Mouse (Mus musculus) forebrain, embryonic 12.5 days (tissue): Measurements from ENCODE around the gene Hmga1. TPM values are rescaled to one million over a fixed set of nuclear protein-coding genes. Genes with fewer than 3 reads are reported as not detected.
A peak's percentile ranks its signal among the peaks of the same experiment; 100 is the strongest.

Experiments used
- ATAC-seq: fragments of 200-750 bp; cut with Nextera tagmentation; 2 replicates; pipeline ENCODE4 v1.8.0; 2017; ENCODE audit warnings: moderate TSS enrichment; ENCODE audit not compliant: low FRiP score
- H3K27ac ChIP-seq: fragments of 300-500 bp; sonication (generic); 2 replicates; pipeline ENCODE4 v1.5.1; 2016; ENCODE audit warnings: mild to moderate bottlenecking
- H3K27me3 ChIP-seq: fragments of 300-500 bp; sonication (generic); 2 replicates; pipeline ENCODE4 v1.6.1; 2016; ENCODE audit warnings: mild to moderate bottlenecking
- H3K36me3 ChIP-seq: fragments of 300-500 bp; sonication (generic); replicated peaks from 2 replicates; pipeline ENCODE4 v1.6.1; 2016; ENCODE audit warnings: mild to moderate bottlenecking
- H3K4me1 ChIP-seq: fragments of 300-500 bp; sonication (generic); 2 replicates; pipeline ENCODE4 v1.6.1; 2016
- H3K4me2 ChIP-seq: fragments of 300-500 bp; sonication (generic); 2 replicates; pipeline ENCODE4 v1.6.1; 2016; ENCODE audit warnings: mild to moderate bottlenecking, moderate library complexity
- H3K4me3 ChIP-seq: fragments of 300-500 bp; sonication (generic); replicated peaks from 2 replicates; pipeline ENCODE4 v1.5.1; 2016; ENCODE audit warnings: mild to moderate bottlenecking
- H3K9ac ChIP-seq: fragments of 300-500 bp; sonication (generic); 2 replicates; pipeline ENCODE4 v1.6.1; 2016; ENCODE audit warnings: mild to moderate bottlenecking
- H3K9me3 ChIP-seq: fragments of 300-500 bp; sonication (generic); 2 replicates; pipeline ENCODE4 v1.6.1; 2016
- WGBS: fragments of 180-500 bp; shearing (Covaris S2); methylation state at CpG from one replicate; pipeline ENCODE4 v1.1.7; 2016; 5-methylcytosine and 5-hydroxymethylcytosine counted together
- polyA plus RNA-seq: library from polyadenylated mRNA; unstranded; fragments of >200 nt; fragmentation: Nextera tagmentation; extraction: Ambion mirVana; gene quantifications from 2 replicates; pipeline ENCODE4 v1.2.1, GENCODE M21; 2016

Gene Hmga1
- polyA plus RNA-seq, 1 experiment from 2014 or later, result 214 TPM

- Histone ChIP-seq H3K27me3 (peaks cover 4% of the 10 kb centered on the region), H3K9ac (peak overlapping the region; percentile 96), H3K4me3 (peak overlapping the region; percentile 72), H3K36me3 (no peaks in the 10 kb centered on the region), H3K4me2 (peak overlapping the region; percentile 89), H3K9me3 (no peaks in the 10 kb centered on the region), H3K27ac (peak overlapping the region; percentile 98), H3K4me1 (peaks cover 43% of the 10 kb centered on the region)
- no peak for ATAC-seq
- 35% methylated on average over 20 of the region's 20 CpGs for WGBS
Observed at GRCm38 (mm10) chr17:27554062-27554960, 2.0 kb upstream of the Hmga1 start.

GRCm38 (mm10) chr17:27555075-27555511 is 1.2 kb upstream of the Hmga1 start:
- WGBS, result 1% methylated on average over 20 of the region's 39 CpGs
- H3K9ac ChIP-seq, result peak overlapping the region; percentile 96
- H3K4me3 ChIP-seq, result peak overlapping the region; percentile 72
- H3K9me3 ChIP-seq, result no peaks in the 10 kb centered on the region
- peak overlapping the region; percentile 89 for H3K4me2 ChIP-seq
- peaks cover 45% of the 10 kb centered on the region for H3K4me1 ChIP-seq
- no peaks in the 10 kb centered on the region for H3K36me3 ChIP-seq
- peaks cover 4% of the 10 kb centered on the region for H3K27me3 ChIP-seq
- H3K27ac ChIP-seq, result peak overlapping the region; percentile 98
- ATAC-seq, result peak; percentile 10; the same call in 1 of the 2 replicates

DNA sequence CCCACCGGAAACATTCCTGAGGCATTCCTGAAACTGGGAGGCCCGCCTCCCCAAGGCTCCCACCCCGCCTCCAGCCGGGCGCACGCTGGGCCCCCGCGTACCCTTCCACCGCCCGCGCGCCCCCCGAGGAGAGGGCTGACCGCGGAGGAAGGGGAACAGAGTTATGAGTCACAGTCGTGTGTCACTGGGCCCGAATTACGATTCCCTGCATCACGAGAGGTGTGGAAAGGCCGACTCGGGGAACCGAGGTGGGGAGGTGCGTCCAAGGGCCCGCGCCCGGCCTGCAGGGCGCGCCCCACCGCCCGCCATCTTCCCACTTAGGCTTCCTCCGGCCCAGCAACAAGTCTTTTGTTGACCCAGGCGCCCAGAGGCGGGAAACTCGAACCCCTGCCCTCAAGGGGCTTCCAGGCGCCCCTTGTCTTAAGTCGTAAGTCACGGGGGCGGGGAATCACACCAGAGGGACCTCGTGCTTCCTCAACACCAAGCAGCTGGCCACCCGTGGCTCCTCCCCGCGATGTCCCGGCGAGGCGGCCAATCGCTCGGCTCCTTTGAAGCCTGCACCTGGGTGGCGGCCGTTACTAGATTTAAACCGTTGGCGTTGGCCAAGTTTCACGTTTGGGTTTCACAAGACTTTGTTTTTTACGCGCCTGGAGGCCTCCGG is 655 bp upstream of the Hmga1 start:
- WGBS, result under 1% methylated on average over 52 of the region's 55 CpGs
- Histone ChIP-seq H3K9me3 (no peaks in the 10 kb centered on the region), H3K4me2 (peak overlapping the region; percentile 89), H3K4me1 (peaks cover 48% of the 10 kb centered on the region), H3K36me3 (peaks cover under 1% of the 10 kb centered on the region; the same call in 1 of the 2 replicates), H3K9ac (peak overlapping the region; percentile 96), H3K27ac (peak overlapping the region; percentile 98), H3K27me3 (peaks cover 4% of the 10 kb centered on the region), H3K4me3 (peak overlapping the region; percentile 72)
- peak; percentile 7; the same call in 1 of the 2 replicates for ATAC-seq

- peak overlapping the region; percentile 89 for H3K4me2 ChIP-seq
- H3K4me3 ChIP-seq, result peak overlapping the region; percentile 72
- peak overlapping the region; percentile 96 for H3K9ac ChIP-seq
- no peaks in the 10 kb centered on the region for H3K9me3 ChIP-seq
- under 1% methylated on average over 42 of the region's 75 CpGs for WGBS
- ATAC-seq, result peak; percentile 27
- peaks cover 4% of the 10 kb centered on the region for H3K27me3 ChIP-seq
- peaks cover 53% of the 10 kb centered on the region for H3K4me1 ChIP-seq
- H3K36me3 ChIP-seq, result peaks cover 14% of the 10 kb centered on the region
- peak overlapping the region; percentile 98 for H3K27ac ChIP-seq
Observed at GRCm38 (mm10) chr17:27557181-27557926, 1.1 kb downstream of the Hmga1 start.

DNA sequence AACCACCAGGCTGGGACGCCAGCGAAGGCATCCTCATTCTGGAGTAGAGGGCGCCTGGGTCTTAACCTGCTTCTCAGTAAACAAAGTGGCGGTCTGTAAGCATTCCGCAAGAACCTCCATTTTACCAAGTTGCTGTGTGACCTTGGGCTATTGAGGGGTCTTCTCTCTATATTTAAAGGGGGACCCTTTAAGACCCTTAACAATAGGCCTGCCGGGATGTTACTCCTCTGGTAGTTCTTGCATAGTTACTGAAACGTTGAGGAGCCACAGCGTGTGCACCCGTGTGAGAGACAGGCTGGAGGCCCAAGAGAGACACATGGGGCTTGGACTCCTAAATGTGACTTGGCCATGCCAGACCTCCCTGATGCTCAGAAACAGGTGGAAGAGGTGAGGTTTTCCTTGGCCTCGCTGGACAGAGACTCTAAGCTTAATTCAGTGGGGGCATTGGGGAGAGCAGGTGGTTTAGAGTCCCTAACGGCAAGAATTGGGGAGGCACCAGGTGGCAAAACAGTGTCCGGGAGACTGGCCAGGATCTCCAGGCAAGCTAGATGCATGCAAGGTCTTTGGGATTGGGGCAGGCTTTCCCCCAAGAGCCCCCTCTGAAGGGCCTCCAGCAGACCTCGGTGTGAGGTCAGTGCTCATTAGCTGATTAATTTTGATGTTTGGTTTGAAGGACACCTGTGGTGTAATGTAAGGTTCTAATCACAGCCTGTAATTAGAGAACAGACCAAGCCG is 1.8 kb downstream of the Hmga1 start:
- Histone ChIP-seq H3K27me3 (peaks cover 4% of the 10 kb centered on the region), H3K4me1 (peaks cover 53% of the 10 kb centered on the region), H3K27ac (peak overlapping the region; percentile 98), H3K9ac (peak overlapping the region; percentile 96), H3K4me2 (peak overlapping the region; percentile 89), H3K9me3 (no peaks in the 10 kb centered on the region), H3K36me3 (peaks cover 14% of the 10 kb centered on the region), H3K4me3 (peak overlapping the region; percentile 72)
- ATAC-seq, result no peak
- WGBS, result under 1% methylated on average over 14 of the region's 14 CpGs

GRCm38 (mm10) chr17:27558845-27559244 is 2.5 kb downstream of the Hmga1 start:
- no peak for ATAC-seq
- Histone ChIP-seq H3K27me3 (peaks cover under 1% of the 10 kb centered on the region), H3K9ac (0 out of 2 replicates have a peak overlapping the region, but pooled peaks have one; percentile 40), H3K4me1 (peaks cover 56% of the 10 kb centered on the region), H3K4me2 (peak overlapping the region; percentile 89), H3K9me3 (no peaks in the 10 kb centered on the region), H3K4me3 (peak overlapping the region; percentile 72), H3K36me3 (peaks cover 14% of the 10 kb centered on the region), H3K27ac (0 out of 2 replicates have a peak overlapping the region, but pooled peaks have one; percentile 21)
- WGBS, result 3% methylated on average over 5 of the region's 5 CpGs

DNA sequence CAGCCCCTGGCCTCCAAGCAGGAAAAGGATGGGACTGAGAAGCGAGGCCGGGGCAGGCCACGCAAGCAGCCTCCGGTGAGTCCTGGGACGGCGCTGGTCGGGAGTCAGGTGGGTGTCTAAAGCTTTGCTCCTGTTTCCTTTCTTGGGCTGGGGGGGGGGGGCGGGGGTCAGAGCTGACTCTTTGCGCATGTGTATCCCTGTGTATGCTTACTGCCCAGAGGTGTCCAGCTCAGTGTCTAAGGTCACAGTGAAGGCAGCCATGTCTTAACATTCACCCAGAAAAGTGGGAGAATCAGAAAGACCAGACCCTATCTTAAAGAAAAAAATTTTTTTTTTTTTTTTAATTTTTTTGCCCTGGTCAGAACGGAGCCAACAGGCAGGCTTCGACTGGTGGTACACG is 3.3 kb downstream of the Hmga1 start:
- WGBS, result 74% methylated on average over 12 of the region's 12 CpGs
- H3K4me1 ChIP-seq, result peaks cover 63% of the 10 kb centered on the region
- ATAC-seq, result no peak
- H3K4me3 ChIP-seq, result no peak overlapping the region
- H3K27me3 ChIP-seq, result no peaks in the 10 kb centered on the region; the same call in 1 of the 2 replicates
- H3K4me2 ChIP-seq, result no peak overlapping the region
- no peak overlapping the region for H3K27ac ChIP-seq
- H3K9me3 ChIP-seq, result no peaks in the 10 kb centered on the region
- H3K9ac ChIP-seq, result no peak overlapping the region
- peaks cover 14% of the 10 kb centered on the region for H3K36me3 ChIP-seq

DNA sequence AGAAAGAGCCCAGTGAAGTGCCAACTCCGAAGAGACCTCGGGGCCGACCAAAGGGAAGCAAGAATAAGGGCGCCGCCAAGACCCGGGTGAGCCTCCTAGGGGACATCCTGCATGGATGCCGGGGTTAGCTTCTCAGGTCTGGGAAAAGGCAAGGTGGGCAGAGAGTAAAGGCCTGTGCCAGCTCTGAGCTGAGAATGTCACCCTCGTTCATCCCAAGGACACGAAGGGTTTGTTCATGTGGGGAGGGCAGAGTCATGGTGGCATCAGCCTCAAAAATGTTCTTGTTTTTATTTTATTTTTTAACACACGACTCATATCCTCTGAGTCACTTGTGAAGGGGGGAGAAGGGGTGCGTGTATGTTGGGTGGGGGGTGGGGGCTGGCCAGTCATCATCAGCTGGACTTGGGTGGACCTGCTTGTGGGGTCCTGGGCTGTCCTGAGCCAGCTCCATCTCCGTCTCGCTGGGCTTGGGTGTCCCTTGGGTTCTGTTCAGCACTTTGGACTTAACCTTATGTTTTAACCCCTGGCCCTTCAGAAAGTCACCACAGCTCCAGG is 4.7 kb downstream of the Hmga1 start:
- peaks cover 61% of the 10 kb centered on the region for H3K4me1 ChIP-seq
- H3K9me3 ChIP-seq, result no peaks in the 10 kb centered on the region
- no peaks in the 10 kb centered on the region for H3K27me3 ChIP-seq
- no peak overlapping the region for H3K4me3 ChIP-seq
- H3K9ac ChIP-seq, result no peak overlapping the region
- no peak overlapping the region for H3K27ac ChIP-seq
- peaks cover 14% of the 10 kb centered on the region for H3K36me3 ChIP-seq
- H3K4me2 ChIP-seq, result no peak overlapping the region
- 87% methylated on average over 13 of the region's 13 CpGs for WGBS
- ATAC-seq, result no peak

DNA sequence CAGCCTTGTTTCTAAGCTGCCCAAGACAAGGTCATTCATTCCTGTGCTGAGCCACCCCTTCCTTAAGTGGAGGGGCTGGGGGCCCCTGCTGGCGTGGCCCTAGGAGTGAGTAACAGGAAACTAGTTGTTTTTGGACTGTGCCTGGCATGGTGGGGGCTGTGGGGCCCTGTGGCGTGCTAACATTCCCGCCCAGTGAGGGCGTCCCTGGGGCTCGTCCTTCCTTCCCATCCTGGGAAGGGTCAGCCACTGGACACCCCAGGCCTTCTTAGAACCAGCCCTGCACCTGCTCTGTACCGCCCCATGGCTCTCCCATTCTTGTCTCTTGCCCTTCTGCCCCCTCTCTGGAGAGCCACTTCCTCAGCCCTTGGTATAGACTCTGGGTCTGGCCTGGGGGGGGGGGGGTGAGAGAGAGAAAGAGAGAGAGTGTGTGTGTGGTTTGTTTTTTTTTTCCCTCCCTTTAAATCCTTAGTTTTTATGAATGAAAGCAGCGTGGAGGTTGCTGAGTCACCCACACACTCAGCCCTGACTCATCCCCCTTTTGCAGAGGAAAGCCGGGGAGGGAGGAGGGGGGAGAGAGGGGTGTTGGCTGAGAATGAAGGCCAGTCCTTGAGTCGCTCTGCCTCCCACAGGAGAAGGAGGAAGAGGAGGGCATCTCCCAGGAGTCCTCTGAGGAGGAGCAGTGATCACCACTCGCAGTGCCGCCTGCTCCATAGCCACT is 5.7 kb downstream of the Hmga1 start:
- ATAC-seq, result no peak
- H3K9ac ChIP-seq, result no peak overlapping the region
- H3K4me1 ChIP-seq, result peaks cover 66% of the 10 kb centered on the region
- peaks cover 14% of the 10 kb centered on the region for H3K36me3 ChIP-seq
- no peaks in the 10 kb centered on the region for H3K9me3 ChIP-seq
- WGBS, result 55% methylated on average over 10 of the region's 11 CpGs
- peaks cover 3% of the 10 kb centered on the region; the same call in 1 of the 2 replicates for H3K27me3 ChIP-seq
- no peak overlapping the region for H3K4me3 ChIP-seq
- H3K4me2 ChIP-seq, result no peak overlapping the region
- H3K27ac ChIP-seq, result no peak overlapping the region

DNA sequence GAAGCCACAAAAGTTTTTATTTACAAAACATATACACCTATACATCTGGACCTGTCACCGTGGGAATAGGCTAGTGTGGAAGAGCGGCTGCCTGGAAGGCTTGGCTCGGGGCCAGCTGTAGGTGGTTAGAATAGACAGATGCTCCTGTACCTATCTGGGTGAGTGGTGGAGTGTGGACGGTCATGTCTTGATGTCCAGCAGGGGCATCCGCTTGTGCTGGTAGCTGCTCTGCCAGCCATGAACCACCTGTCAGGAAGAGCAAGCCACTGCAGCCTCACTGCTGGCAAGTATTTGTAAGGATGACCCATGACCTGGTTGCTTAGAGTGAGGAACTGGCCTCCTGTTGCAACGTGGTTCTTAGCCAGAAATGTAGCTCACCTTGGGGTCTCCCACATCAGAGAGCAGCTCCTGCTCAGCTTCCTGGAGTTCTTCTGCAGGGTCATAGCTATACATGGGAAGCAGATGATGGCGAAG is 7.5 kb downstream of the Hmga1 start:
- ATAC-seq, result no peak
- Histone ChIP-seq H3K27ac (no peak overlapping the region), H3K9me3 (no peaks in the 10 kb centered on the region), H3K36me3 (peaks cover 14% of the 10 kb centered on the region), H3K4me1 (peaks cover 50% of the 10 kb centered on the region), H3K4me2 (0 out of 2 replicates have a peak overlapping the region, but pooled peaks have one; percentile 91), H3K4me3 (no peak overlapping the region), H3K27me3 (peaks cover 5% of the 10 kb centered on the region; the same call in 1 of the 2 replicates), H3K9ac (no peak overlapping the region)
- 51% methylated on average over 7 of the region's 7 CpGs for WGBS
